Mouse (Mus musculus): ENCODE results near the gene Srprb. TPM values are rescaled to one million over a fixed set of nuclear protein-coding genes. Genes with fewer than 3 reads are reported as not detected.
A peak's percentile ranks its signal among the peaks of the same experiment; 100 is the strongest.
"Not testable (repeated sequence)": the region's sequence is repeated elsewhere in the genome, so short reads cannot be mapped to it uniquely, and the experiment has no call there.

Gene Srprb
- polyA plus RNA-seq, 1 experiment from 2014 or later: 61.2 TPM

DNA sequence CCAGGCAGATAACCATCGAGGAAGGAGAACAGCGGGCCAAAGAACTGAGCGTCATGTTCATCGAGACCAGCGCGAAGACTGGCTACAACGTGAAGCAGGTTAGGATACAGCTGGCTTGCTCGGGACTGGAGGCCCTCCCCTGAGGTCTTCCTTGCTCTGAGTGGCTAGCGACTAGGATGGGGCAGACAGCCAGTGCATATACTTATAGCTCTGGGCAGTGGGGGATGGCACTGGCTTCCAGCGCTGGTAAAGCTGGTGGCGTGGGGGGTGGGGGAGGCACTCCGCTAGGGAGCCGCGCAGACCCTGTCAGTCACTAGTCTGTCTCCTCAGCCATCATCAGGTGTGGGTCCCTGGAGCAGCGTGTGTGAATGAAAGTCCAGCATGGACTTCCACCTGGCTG, 38.1 kb downstream of the Srprb start:
- Histone ChIP-seq H3K9me3 (no peaks in the 10 kb centered on the region), H3K27me3 (no peaks in the 10 kb centered on the region), H3K4me1 (replicated peaks) (peaks cover 8% of the 10 kb centered on the region; the same call in 1 of the 2 replicates), H3K36me3 (peaks cover 24% of the 10 kb centered on the region), H3K4me2 (no peak overlapping the region), H3K4me3 (no peak overlapping the region), H3K9ac (no peak overlapping the region), H3K27ac (replicated peaks) (no peak overlapping the region)
- ATAC-seq (ENCODE audit: low FRiP score, low read depth): no peak
- 69% methylated on average over 15 of the region's 15 CpGs for whole genome bisulfite sequencing

GRCm38 (mm10) chr9:103155158-103155557, 46.8 kb downstream of the Srprb start:
- not testable (repeated sequence) for H3K27me3 ChIP-seq; H3K9ac ChIP-seq; H3K9me3 ChIP-seq; H3K27ac ChIP-seq (replicated peaks); ATAC-seq (ENCODE audit: low FRiP score, low read depth); H3K4me2 ChIP-seq; H3K4me3 ChIP-seq
- H3K36me3 ChIP-seq: peaks cover 19% of the 10 kb centered on the region
- WGBS: 88% methylated on average over 7 of the region's 7 CpGs
- H3K4me1 ChIP-seq (replicated peaks): peaks cover 19% of the 10 kb centered on the region

DNA sequence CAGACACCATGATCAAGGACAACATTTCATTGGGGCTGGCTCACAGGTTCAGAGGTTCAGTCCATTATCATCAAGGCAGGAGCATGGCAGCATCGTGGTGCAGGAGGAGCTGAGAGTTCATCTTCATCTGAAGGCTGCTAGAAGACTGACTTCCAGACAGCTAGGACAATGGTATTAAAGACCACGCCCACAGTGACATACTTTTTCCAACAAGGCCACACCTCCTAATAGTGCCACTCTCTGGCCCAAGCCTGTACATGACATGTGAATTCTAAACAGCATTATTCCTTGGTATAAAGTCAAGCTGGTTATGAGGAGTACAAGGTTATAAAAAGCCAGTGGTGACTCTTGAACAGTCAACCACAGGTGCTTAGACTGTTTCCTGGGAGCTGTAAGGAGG, 47.4 kb downstream of the Srprb start:
- no peaks in the 10 kb centered on the region for H3K9me3 ChIP-seq

DNA sequence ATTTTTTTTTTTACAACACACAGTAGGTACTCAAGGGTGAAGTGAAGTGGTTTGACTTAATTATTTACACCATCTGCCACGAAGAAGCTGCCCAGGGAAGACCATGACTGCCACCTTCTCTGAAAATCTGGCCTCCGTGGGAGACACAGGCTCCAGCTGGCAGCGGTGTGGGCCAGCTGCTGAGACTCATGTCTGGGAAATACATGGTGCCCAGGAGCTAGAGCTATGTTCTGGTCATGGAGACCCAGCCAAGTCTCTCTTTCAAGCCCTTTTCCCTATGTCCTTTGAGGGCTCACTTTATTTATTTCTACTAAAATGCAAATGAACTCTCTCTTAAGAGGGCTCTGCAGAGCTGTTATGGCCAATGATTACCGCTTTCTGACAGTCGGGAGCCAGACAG, 48.7 kb downstream of the Srprb start:
- ATAC-seq (ENCODE audit: low FRiP score, low read depth): peak; percentile 44; the same call in 1 of the 2 replicates

More for the DNA sequence above, 47.4 kb downstream of the Srprb start:
- H3K27ac ChIP-seq (replicated peaks): no peak overlapping the region
- no peaks in the 10 kb centered on the region for H3K27me3 ChIP-seq
- H3K4me2 ChIP-seq: no peak overlapping the region
- peaks cover 15% of the 10 kb centered on the region for H3K36me3 ChIP-seq
- 84% methylated on average over 2 of the region's 2 CpGs for WGBS
- no peak for ATAC-seq (ENCODE audit: low FRiP score, low read depth)
- no peak overlapping the region for H3K4me3 ChIP-seq
- H3K9ac ChIP-seq: no peak overlapping the region
- H3K4me1 ChIP-seq (replicated peaks): peaks cover 19% of the 10 kb centered on the region

DNA sequence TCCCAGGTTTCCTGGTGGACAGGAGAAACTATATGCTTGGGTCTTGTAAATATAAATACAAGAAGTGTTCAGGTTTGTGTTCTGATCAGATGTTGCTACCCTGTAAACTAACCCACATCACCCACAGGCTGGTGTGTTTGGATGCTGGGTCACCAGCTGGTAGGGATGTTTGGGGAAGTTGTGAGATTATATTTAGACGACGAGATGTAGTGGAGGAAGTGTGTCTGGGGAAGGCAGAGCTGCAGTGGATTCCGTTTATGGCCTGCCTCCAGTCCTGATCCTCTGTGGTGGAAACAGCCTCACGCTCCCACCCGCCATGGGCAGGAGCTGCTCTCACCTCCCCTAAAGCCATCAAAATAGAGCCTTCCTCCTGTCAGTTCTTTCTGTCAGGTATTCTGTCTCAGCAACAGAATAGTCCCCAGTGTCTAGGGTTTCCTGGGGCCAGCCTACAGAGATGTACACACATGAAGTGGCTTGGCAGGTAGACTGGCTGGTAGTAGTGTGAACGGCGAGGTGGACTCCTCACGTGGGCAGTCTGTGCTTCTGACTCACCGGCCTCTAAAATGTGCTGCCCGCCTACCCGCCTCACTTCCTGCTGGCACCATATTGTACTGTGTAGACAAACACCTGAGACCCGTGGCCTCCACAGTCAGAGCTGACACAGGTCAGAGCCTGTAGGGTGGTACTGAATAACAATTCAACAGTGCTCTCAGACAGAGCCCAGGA, 52.7 kb downstream of the Srprb start:
- Histone ChIP-seq H3K27ac (replicated peaks) (no peak overlapping the region), H3K9ac (no peak overlapping the region), H3K4me1 (replicated peaks) (peaks cover 64% of the 10 kb centered on the region), H3K9me3 (no peaks in the 10 kb centered on the region), H3K27me3 (no peaks in the 10 kb centered on the region), H3K4me2 (no peak overlapping the region), H3K4me3 (no peak overlapping the region), H3K36me3 (peaks cover 4% of the 10 kb centered on the region; the same call in 1 of the 2 replicates)
- WGBS: 84% methylated on average over 12 of the region's 12 CpGs
- no peak for ATAC-seq (ENCODE audit: low FRiP score, low read depth)

More for the DNA sequence above, 48.7 kb downstream of the Srprb start:
- WGBS: 50% methylated on average over 5 of the region's 5 CpGs
- peak overlapping the region; percentile 71 for H3K27ac ChIP-seq (replicated peaks)
- no peak overlapping the region for H3K9ac ChIP-seq
- H3K4me2 ChIP-seq: no peak overlapping the region
- peaks cover 27% of the 10 kb centered on the region for H3K4me1 ChIP-seq (replicated peaks)
- no peaks in the 10 kb centered on the region for H3K9me3 ChIP-seq
- H3K36me3 ChIP-seq: peaks cover 13% of the 10 kb centered on the region; the same call in 1 of the 2 replicates
- no peak overlapping the region for H3K4me3 ChIP-seq
- no peaks in the 10 kb centered on the region for H3K27me3 ChIP-seq

GRCm38 (mm10) chr9:103147103-103147502, 54.8 kb downstream of the Srprb start:
- H3K9ac ChIP-seq: no peak overlapping the region
- H3K9me3 ChIP-seq: no peaks in the 10 kb centered on the region
- peaks cover 17% of the 10 kb centered on the region for H3K36me3 ChIP-seq
- H3K4me1 ChIP-seq (replicated peaks): peaks cover 55% of the 10 kb centered on the region
- 0 out of 2 replicates have a peak, but pooled peaks have one; percentile 27 for ATAC-seq (ENCODE audit: low FRiP score, low read depth)
- peak overlapping the region; percentile 69 for H3K27ac ChIP-seq (replicated peaks)
- H3K4me3 ChIP-seq: no peak overlapping the region
- H3K27me3 ChIP-seq: no peaks in the 10 kb centered on the region
- H3K4me2 ChIP-seq: peak overlapping the region; percentile 28; the same call in 1 of the 2 replicates
- WGBS: 19% methylated on average over 13 of the region's 13 CpGs

DNA sequence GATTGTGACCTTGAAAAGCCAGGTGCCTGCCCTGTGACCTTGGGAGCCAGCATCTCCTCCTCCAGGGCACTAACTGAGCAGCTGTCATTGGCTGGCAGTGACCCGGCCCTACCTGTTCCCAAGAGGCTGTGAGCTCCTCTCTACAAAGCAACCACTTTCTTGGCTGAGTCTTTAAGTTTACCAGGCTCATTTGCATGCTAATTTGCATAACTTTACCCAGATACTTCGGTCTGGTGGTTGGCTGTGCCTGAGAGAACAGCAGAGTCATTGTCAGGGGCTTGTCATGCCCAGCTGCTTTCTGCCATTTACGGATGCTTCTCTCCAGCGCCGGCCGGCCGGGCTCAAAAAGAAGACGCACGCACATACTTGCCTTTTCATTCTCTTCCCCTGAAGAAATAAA, 55.2 kb downstream of the Srprb start:
- Histone ChIP-seq H3K27ac (replicated peaks) (peak overlapping the region; percentile 69), H3K9me3 (no peaks in the 10 kb centered on the region), H3K4me2 (peak overlapping the region; percentile 28; the same call in 1 of the 2 replicates), H3K9ac (no peak overlapping the region), H3K36me3 (peaks cover 18% of the 10 kb centered on the region), H3K4me3 (no peak overlapping the region), H3K27me3 (no peaks in the 10 kb centered on the region), H3K4me1 (replicated peaks) (peaks cover 55% of the 10 kb centered on the region)
- WGBS: 6% methylated on average over 9 of the region's 9 CpGs
- ATAC-seq (ENCODE audit: low FRiP score, low read depth): peak; percentile 67

- peaks cover 55% of the 10 kb centered on the region for H3K4me1 ChIP-seq (replicated peaks)
- no peak overlapping the region for H3K4me3 ChIP-seq
- H3K36me3 ChIP-seq: peaks cover 22% of the 10 kb centered on the region
- no peaks in the 10 kb centered on the region for H3K9me3 ChIP-seq
- no peak overlapping the region for H3K9ac ChIP-seq
- ATAC-seq (ENCODE audit: low FRiP score, low read depth): no peak
- no peaks in the 10 kb centered on the region for H3K27me3 ChIP-seq
- 0 out of 2 replicates have a peak overlapping the region, but pooled peaks have one; percentile 28 for H3K4me2 ChIP-seq
- H3K27ac ChIP-seq (replicated peaks): peak overlapping the region; percentile 69
- WGBS: 32% methylated on average over 10 of the region's 10 CpGs
Measured at GRCm38 (mm10) chr9:103146257-103146656, 55.7 kb downstream of the Srprb start.

DNA sequence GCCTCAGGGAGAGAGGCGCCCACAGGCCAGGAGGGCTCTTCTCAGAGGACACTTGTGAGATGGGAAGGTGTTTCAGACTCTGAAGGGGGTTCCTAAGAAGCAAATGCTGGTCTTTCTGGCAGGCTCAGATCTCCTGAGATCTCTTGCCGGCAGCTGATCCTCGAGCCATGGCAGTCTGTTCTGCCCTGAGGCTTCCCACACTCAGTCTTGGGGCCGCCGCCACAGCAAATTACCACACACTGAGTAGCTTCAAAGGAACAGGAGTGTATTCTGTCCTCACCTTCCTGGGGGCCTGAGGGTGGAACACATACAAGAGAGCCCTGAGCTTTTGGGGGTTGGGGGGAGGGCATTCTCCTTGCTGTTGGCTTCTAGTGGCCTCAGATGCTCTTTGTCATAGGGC, 56.6 kb downstream of the Srprb start:
- Histone ChIP-seq H3K4me1 (replicated peaks) (peaks cover 55% of the 10 kb centered on the region), H3K4me2 (no peak overlapping the region), H3K27me3 (no peaks in the 10 kb centered on the region), H3K4me3 (no peak overlapping the region), H3K9me3 (no peaks in the 10 kb centered on the region), H3K36me3 (peaks cover 21% of the 10 kb centered on the region), H3K9ac (no peak overlapping the region), H3K27ac (replicated peaks) (peak overlapping the region; percentile 69)
- WGBS: 42% methylated on average over 5 of the region's 5 CpGs
- ATAC-seq (ENCODE audit: low FRiP score, low read depth): no peak

DNA sequence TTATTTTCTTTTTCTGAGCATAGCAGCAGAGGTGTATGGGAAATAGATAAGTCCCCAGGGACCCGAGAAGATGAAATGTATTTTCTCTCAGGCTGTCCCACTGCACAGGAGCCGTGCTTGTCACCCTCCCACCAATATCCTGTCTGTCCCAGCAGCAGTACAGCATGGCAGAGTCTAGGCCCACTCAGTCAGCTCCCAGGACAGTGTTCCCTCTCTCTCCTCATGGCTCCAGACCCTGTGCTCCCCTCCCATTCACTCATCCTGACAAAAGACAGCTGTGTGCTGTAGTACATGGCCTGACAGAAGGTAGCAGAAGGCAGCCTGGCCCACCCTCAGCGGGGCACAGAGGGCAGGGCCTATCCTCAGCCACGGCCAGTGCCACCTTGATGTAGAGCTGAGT, 58.1 kb downstream of the Srprb start:
- ATAC-seq (ENCODE audit: low FRiP score, low read depth): peak; percentile 7; the same call in 1 of the 2 replicates
- Histone ChIP-seq H3K9me3 (no peaks in the 10 kb centered on the region), H3K36me3 (peaks cover 21% of the 10 kb centered on the region), H3K27ac (replicated peaks) (0 out of 2 replicates have a peak overlapping the region, but pooled peaks have one; percentile 17), H3K9ac (no peak overlapping the region), H3K4me2 (no peak overlapping the region), H3K4me1 (replicated peaks) (peaks cover 64% of the 10 kb centered on the region), H3K27me3 (no peaks in the 10 kb centered on the region), H3K4me3 (no peak overlapping the region)
- WGBS: 48% methylated on average over 4 of the region's 4 CpGs

DNA sequence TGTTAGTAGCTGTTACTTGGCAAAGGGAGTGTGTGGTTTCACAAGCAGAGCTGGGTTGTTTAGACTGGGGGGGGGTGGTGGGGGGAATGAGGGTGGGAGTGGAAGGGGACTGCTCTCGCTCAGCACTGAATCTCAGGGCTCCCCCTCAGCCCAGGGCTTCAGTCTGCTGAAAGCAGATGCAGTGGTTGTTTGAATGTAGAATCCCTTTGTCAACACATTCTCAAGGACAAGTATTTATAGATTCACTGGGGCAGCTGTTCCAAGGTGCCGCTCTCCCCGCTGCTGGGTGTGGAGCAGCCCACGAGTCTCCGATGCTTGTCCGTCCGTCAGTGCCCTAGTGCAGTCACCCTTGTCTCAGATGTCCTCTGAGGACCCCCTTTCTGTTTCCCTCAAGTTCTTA, 60.7 kb downstream of the Srprb start:
- ATAC-seq (ENCODE audit: low FRiP score, low read depth): no peak
- H3K4me1 ChIP-seq (replicated peaks): peaks cover 54% of the 10 kb centered on the region
- H3K9me3 ChIP-seq: no peaks in the 10 kb centered on the region
- H3K27ac ChIP-seq (replicated peaks): no peak overlapping the region
- H3K9ac ChIP-seq: no peak overlapping the region
- H3K36me3 ChIP-seq: peaks cover 21% of the 10 kb centered on the region
- H3K4me2 ChIP-seq: no peak overlapping the region
- whole genome bisulfite sequencing: 88% methylated on average over 7 of the region's 7 CpGs
- no peaks in the 10 kb centered on the region for H3K27me3 ChIP-seq
- no peak overlapping the region for H3K4me3 ChIP-seq

- WGBS: 88% methylated on average over 6 of the region's 6 CpGs
- no peak overlapping the region for H3K4me2 ChIP-seq
- no peak for ATAC-seq (ENCODE audit: low FRiP score, low read depth)
- H3K27me3 ChIP-seq: no peaks in the 10 kb centered on the region
- H3K27ac ChIP-seq (replicated peaks): no peak overlapping the region
- H3K9me3 ChIP-seq: no peaks in the 10 kb centered on the region
- no peak overlapping the region for H3K9ac ChIP-seq
- peaks cover 21% of the 10 kb centered on the region for H3K36me3 ChIP-seq
- peaks cover 50% of the 10 kb centered on the region for H3K4me1 ChIP-seq (replicated peaks)
- no peak overlapping the region for H3K4me3 ChIP-seq
Measured at GRCm38 (mm10) chr9:103140384-103140783, 61.6 kb downstream of the Srprb start.
